Mouse (Mus musculus) limb, embryonic 14.5 days (tissue): Measurements from ENCODE around the gene Dynlt1f. TPM values are rescaled to one million over a fixed set of nuclear protein-coding genes. Genes with fewer than 3 reads are reported as not detected.
"Not testable (repeated sequence)": the region's sequence is repeated elsewhere in the genome, so short reads cannot be mapped to it uniquely, and the experiment has no call there.

ENCODE experiments used
- ATAC-seq: fragments of 200-750 bp; cut with Nextera tagmentation; 2 replicates; pipeline ENCODE4 v1.8.0; 2017; ENCODE audit warnings: low read depth, moderate number of reproducible peaks, moderate TSS enrichment; ENCODE audit not compliant: low FRiP score
- DNase-seq: peaks from one replicate; pipeline ENCODE4 v3.0.0-alpha.2; 2015; ENCODE audit warnings: low spot score
- H3K27ac ChIP-seq: fragments of 300-500 bp; sonication (generic); replicated peaks from 2 replicates; pipeline ENCODE4 v1.5.1; 2014; ENCODE audit warnings: low read depth, mild to moderate bottlenecking, low read length, moderate library complexity, mixed read lengths
- H3K27me3 ChIP-seq: fragments of 300-500 bp; sonication (generic); 2 replicates; pipeline ENCODE4 v1.6.1; 2014; ENCODE audit warnings: low read length, mixed read lengths; ENCODE audit not compliant: control insufficient read depth, insufficient read depth
- H3K36me3 ChIP-seq: fragments of 300-500 bp; sonication (generic); 2 replicates; pipeline ENCODE4 v1.6.1; 2014; ENCODE audit warnings: mild to moderate bottlenecking, low read length, moderate library complexity, mixed read lengths; ENCODE audit not compliant: control insufficient read depth, insufficient read depth
- H3K4me1 ChIP-seq: fragments of 300-500 bp; sonication (generic); 2 replicates; pipeline ENCODE4 v1.6.1; 2014; ENCODE audit warnings: antibody characterized with exemption, low read length, mixed read lengths; ENCODE audit not compliant: control insufficient read depth, insufficient read depth
- H3K4me2 ChIP-seq: fragments of 300-500 bp; sonication (generic); replicated peaks from 2 replicates; pipeline ENCODE4 v1.6.1; 2014; ENCODE audit warnings: low read depth, mild to moderate bottlenecking, low read length, moderate library complexity; ENCODE audit not compliant: severe bottlenecking
- H3K4me3 ChIP-seq: fragments of 300-500 bp; sonication (generic); replicated peaks from 2 replicates; pipeline ENCODE4 v1.5.1; 2014; ENCODE audit warnings: low read length
- H3K9ac ChIP-seq: fragments of 300-500 bp; sonication (generic); 2 replicates; pipeline ENCODE4 v1.6.1; 2014; ENCODE audit warnings: mild to moderate bottlenecking, low read depth, low read length, moderate library complexity; ENCODE audit not compliant: severe bottlenecking
- H3K9me3 ChIP-seq: fragments of 300-500 bp; sonication (generic); 2 replicates; pipeline ENCODE4 v1.6.1; 2016; ENCODE audit warnings: low read length; ENCODE audit not compliant: control insufficient read depth
- WGBS: fragments of 180-500 bp; shearing (Covaris S2); extraction: QIAGEN DNeasy Blood & Tissue Kit; methylation state at CpG from one replicate; pipeline ENCODE4 v1.1.7; 2014; 5-methylcytosine and 5-hydroxymethylcytosine counted together
- polyA plus RNA-seq, 2 experiments: library from polyadenylated mRNA; depleted of rRNA in 1 of 2; stranded (reverse) in 1 of 2; unstranded in 1 of 2; fragments of >200 nt; fragmentation: Nextera tagmentation in 1 of 2; extraction: Ambion mirVana in 1 of 2; gene quantifications; 2 replicates each; pipeline versions ENCODE4 v1.2.1 to v1.2.3; 2012 to 2014

Gene Dynlt1f
- polyA plus RNA-seq, 2 experiments: 228 to 248 TPM

GRCm38 (mm10) chr17:6619271-6619670 is 36.4 kb downstream of the Dynlt1f start:
- H3K4me2 ChIP-seq, H3K9me3 ChIP-seq, H3K27me3 ChIP-seq, H3K4me3 ChIP-seq, H3K27ac ChIP-seq, H3K36me3 ChIP-seq, H3K4me1 ChIP-seq, H3K9ac ChIP-seq, ATAC-seq, DNase-seq: not testable (repeated sequence)
- 88% methylated on average over 5 of the region's 5 CpGs for WGBS

GRCm38 (mm10) chr17:6617689-6618400 is 37.9 kb downstream of the Dynlt1f start:
- H3K27me3 ChIP-seq, H3K9ac ChIP-seq, H3K4me2 ChIP-seq, ATAC-seq, H3K4me1 ChIP-seq, H3K36me3 ChIP-seq, H3K27ac ChIP-seq, H3K4me3 ChIP-seq, DNase-seq, H3K9me3 ChIP-seq: not testable (repeated sequence)
- WGBS: 41% methylated on average over 5 of the region's 13 CpGs

- H3K9ac ChIP-seq, H3K36me3 ChIP-seq, ATAC-seq: not testable (repeated sequence)
Observed at GRCm38 (mm10) chr17:6616731-6617130, 39.0 kb downstream of the Dynlt1f start.

GRCm38 (mm10) chr17:6614316-6614715 is 41.4 kb downstream of the Dynlt1f start:
- not testable (repeated sequence) for DNase-seq, H3K9ac ChIP-seq, H3K36me3 ChIP-seq, H3K4me2 ChIP-seq, ATAC-seq, H3K27ac ChIP-seq, H3K27me3 ChIP-seq, H3K4me3 ChIP-seq, H3K9me3 ChIP-seq, H3K4me1 ChIP-seq
- 81% methylated on average over 4 of the region's 9 CpGs for WGBS

More at GRCm38 (mm10) chr17:6616731-6617130, 39.0 kb downstream of the Dynlt1f start:
- 97% methylated on average over 9 of the region's 9 CpGs for WGBS
- not testable (repeated sequence) for H3K4me1 ChIP-seq, H3K4me2 ChIP-seq, H3K27ac ChIP-seq, H3K4me3 ChIP-seq, H3K27me3 ChIP-seq, DNase-seq, H3K9me3 ChIP-seq

GRCm38 (mm10) chr17:6613524-6613923 is 42.2 kb downstream of the Dynlt1f start:
- not testable (repeated sequence) for H3K36me3 ChIP-seq, H3K4me2 ChIP-seq, H3K4me1 ChIP-seq, DNase-seq, H3K9ac ChIP-seq, H3K9me3 ChIP-seq, ATAC-seq, H3K27me3 ChIP-seq, H3K4me3 ChIP-seq, H3K27ac ChIP-seq
- 75% methylated on average over 11 of the region's 14 CpGs for WGBS

- ATAC-seq, H3K4me2 ChIP-seq, H3K4me3 ChIP-seq, H3K36me3 ChIP-seq, H3K27ac ChIP-seq, H3K27me3 ChIP-seq, H3K9ac ChIP-seq, DNase-seq, H3K9me3 ChIP-seq, H3K4me1 ChIP-seq: not testable (repeated sequence)
- 79% methylated on average over 1 of the region's 1 CpGs for WGBS
Observed at GRCm38 (mm10) chr17:6605347-6605746, 50.4 kb downstream of the Dynlt1f start.

GRCm38 (mm10) chr17:6602205-6602604 is 53.5 kb downstream of the Dynlt1f start:
- H3K4me1 ChIP-seq, H3K27ac ChIP-seq, H3K27me3 ChIP-seq, H3K4me3 ChIP-seq, H3K9ac ChIP-seq, ATAC-seq, H3K9me3 ChIP-seq, H3K4me2 ChIP-seq, DNase-seq, H3K36me3 ChIP-seq: not testable (repeated sequence)
- 18% methylated on average over 2 of the region's 4 CpGs for WGBS
